Mouse (Mus musculus) inflammation-experienced regulatory T-cells, adult 6 months (primary cell): Measurements from ENCODE around the gene 4930430F08Rik. TPM values are rescaled to one million over a fixed set of nuclear protein-coding genes. Genes with fewer than 3 reads are reported as not detected.

Experiments
- polyA plus RNA-seq, 3 experiments: library from polyadenylated mRNA; unstranded; fragments of 100-300 nt; shearing (Covaris generic); gene quantifications; one replicate each; pipeline ENCODE4 v1.2.1; 2017

The 4930430F08Rik gene
- polyA plus RNA-seq, 3 experiments from 2014 or later = 9.9 to 13.7 (median 10.8) TPM

Other genes starting within 250 kb of the 4930430F08Rik start
- gene Gm4302, start 249.6 kb downstream of the 4930430F08Rik start, polyA plus RNA-seq = not detected
- gene Gm4303, start 244.5 kb downstream of the 4930430F08Rik start, polyA plus RNA-seq = not detected
- gene Gm4305, start 239.3 kb downstream of the 4930430F08Rik start, polyA plus RNA-seq = not detected
- not detected for gene Gm4307, start 229.1 kb downstream of the 4930430F08Rik start, polyA plus RNA-seq
- gene Gm4312, start 207.9 kb downstream of the 4930430F08Rik start, polyA plus RNA-seq = not detected
- 1 to 10 TPM; 1.7 to 3.1 (median 1.9) TPM for gene Tmtc3, start 103.1 kb downstream of the 4930430F08Rik start, polyA plus RNA-seq
- 1 to 10 TPM; 4.2 to 7.5 (median 6.6) TPM for gene Cep290, start 102.9 kb downstream of the 4930430F08Rik start, polyA plus RNA-seq
- gene 1700017N19Rik, start 61 bp upstream of the 4930430F08Rik start, polyA plus RNA-seq = not detected